In the genomic region with DNA sequence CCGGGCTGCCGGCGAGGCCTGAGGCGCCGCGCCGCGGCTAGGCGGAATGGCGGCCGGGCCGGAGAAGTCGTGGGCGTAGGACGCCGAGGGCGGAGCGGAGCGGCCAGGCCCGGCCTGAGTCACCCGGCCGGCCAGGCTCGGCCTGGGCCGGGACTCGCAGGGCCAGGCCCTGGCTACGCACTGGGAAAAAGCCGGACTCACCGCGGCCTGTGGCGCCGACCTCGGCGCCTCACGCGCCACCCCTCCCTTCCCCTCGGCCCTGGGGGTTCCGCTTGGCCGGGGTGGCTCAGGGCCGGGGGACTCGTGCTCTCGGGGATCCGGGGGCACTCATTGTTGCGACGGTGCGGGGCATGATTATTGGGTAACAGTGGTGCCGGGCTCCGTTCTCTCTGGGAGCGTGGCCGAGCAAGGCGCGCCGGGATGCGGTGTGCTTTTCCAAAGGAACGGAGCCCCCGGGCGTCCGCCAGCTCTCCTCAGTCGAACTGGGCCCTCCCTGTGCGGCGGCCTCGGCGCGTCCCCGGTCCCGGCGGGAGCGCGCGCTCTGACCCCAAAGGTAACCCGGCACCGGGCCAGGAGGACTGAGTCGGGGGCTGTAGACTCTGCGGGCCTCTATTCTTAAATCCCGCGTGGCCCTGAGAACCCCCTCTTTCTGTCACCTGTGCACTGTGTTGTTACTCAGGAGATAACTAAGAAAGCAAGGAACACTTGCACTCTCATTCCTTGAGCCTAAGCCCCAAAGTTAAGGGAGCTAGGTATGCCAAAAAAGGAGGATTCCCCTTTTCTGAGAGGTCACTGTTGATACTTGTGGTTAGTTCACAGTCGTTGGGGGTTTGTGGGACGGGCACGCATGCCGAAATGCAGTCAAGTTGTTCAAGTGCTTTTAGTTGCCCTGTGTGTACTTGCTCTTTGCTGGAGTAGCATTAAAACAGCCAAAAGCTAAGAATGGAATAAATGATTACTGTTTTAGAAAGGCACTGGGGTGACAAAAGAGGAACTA, we compare ENCODE assay signal across 8 mouse cellular contexts. TPM values are rescaled to one million over a fixed set of nuclear protein-coding genes. Genes with fewer than 3 reads are reported as not detected.
A peak's percentile ranks its signal among the peaks of the same experiment; 100 is the strongest.
DNase-seq lines count a peak whose midpoint lies in the region; ATAC-seq and TF ChIP-seq lines count a peak whose summit lies in the region.

No protein-coding gene starts in this region.

- ATAC-seq in embryonic facial prominence, embryonic 11.5 days (replicated peaks; ENCODE audit: insufficient number of reproducible peaks, low FRiP score, low TSS enrichment, low read depth) = peak; percentile 85
- peak; percentile 62 for ATAC-seq in limb, embryonic 15.5 days (ENCODE audit: insufficient number of reproducible peaks, low FRiP score, low TSS enrichment, low read depth)
- peak; percentile 75 for ATAC-seq in midbrain, postnatal 0 days (ENCODE audit: low FRiP score)

- no peaks in the 10 kb centered on the region for H3K36me3 ChIP-seq in embryonic facial prominence, embryonic 11.5 days (replicated peaks; ENCODE audit: control insufficient read depth, insufficient read depth, low read depth, low read length)
- peaks cover 15% of the 10 kb centered on the region for H3K36me3 ChIP-seq in heart, adult 2 months (ENCODE audit: control insufficient read depth, insufficient read depth, low read length)
- H3K36me3 ChIP-seq in kidney, adult 2 months (ENCODE audit: control insufficient read depth, insufficient read depth, low read length) = no peaks in the 10 kb centered on the region
- no peaks in the 10 kb centered on the region for H3K36me3 ChIP-seq in limb, embryonic 15.5 days
- H3K36me3 ChIP-seq in midbrain, postnatal 0 days (ENCODE audit: insufficient read depth, low read length) = no peaks in the 10 kb centered on the region

- H3K4me2 ChIP-seq in embryonic facial prominence, embryonic 11.5 days (ENCODE audit: low read depth, low read length) = peak overlapping the region; percentile 76
- peak overlapping the region; percentile 76 for H3K4me2 ChIP-seq in limb, embryonic 15.5 days
- H3K4me2 ChIP-seq in midbrain, postnatal 0 days (ENCODE audit: low read depth, low read length, poor library complexity, severe bottlenecking) = peak overlapping the region; percentile 86

- TF ChIP-seq CTCF in heart, adult 2 months (IDR thresholded peaks at IDR 0.05) = no peak
- TF ChIP-seq CTCF in kidney, adult 2 months (conservative IDR thresholded peaks at IDR 0.05; ENCODE audit: insufficient read depth, insufficient read length, low read depth, low read length) = no peak
- no peak for TF ChIP-seq CTCF in midbrain, postnatal 0 days (IDR thresholded peaks at IDR 0.05)

- peak overlapping the region; percentile 98 for H3K27ac ChIP-seq in embryonic facial prominence, embryonic 11.5 days (replicated peaks; ENCODE audit: low read depth, low read length)
- peak overlapping the region; percentile 93 for H3K27ac ChIP-seq in heart, adult 2 months
- peak overlapping the region; percentile 72 for H3K27ac ChIP-seq in kidney, adult 2 months (ENCODE audit: insufficient read depth, low read depth, low read length)
- H3K27ac ChIP-seq in limb, embryonic 15.5 days = peak overlapping the region; percentile 97
- peak overlapping the region; percentile 99 for H3K27ac ChIP-seq in midbrain, postnatal 0 days (ENCODE audit: low read depth, low read length)

- H3K79me2 ChIP-seq in heart, adult 2 months (replicated peaks; ENCODE audit: control insufficient read depth, insufficient read depth, low read length) = 0 out of 2 replicates have a peak, but pooled peaks cover 4% of the 10 kb centered on the region

- no peak for TF ChIP-seq EP300 in heart, adult 2 months (IDR thresholded peaks at IDR 0.05; ENCODE audit: insufficient read depth, low read depth, low read length)

- peak overlapping the region; percentile 99 for H3K4me3 ChIP-seq in embryonic facial prominence, embryonic 11.5 days (ENCODE audit: low read depth, low read length)
- peak overlapping the region; percentile 91 for H3K4me3 ChIP-seq in heart, adult 2 months
- H3K4me3 ChIP-seq in kidney, adult 2 months (ENCODE audit: insufficient read depth, low read depth, low read length) = peak overlapping the region; percentile 73
- peak overlapping the region; percentile 95 for H3K4me3 ChIP-seq in limb, embryonic 15.5 days
- peak overlapping the region; percentile 97 for H3K4me3 ChIP-seq in midbrain, postnatal 0 days (ENCODE audit: low read depth, low read length)

- no peaks in the 10 kb centered on the region for H3K4me1 ChIP-seq in embryonic facial prominence, embryonic 11.5 days (ENCODE audit: control insufficient read depth, insufficient read depth, low read length)
- peaks cover 7% of the 10 kb centered on the region for H3K4me1 ChIP-seq in heart, adult 2 months (ENCODE audit: control insufficient read depth, insufficient read depth, low read length)
- H3K4me1 ChIP-seq in kidney, adult 2 months (ENCODE audit: control insufficient read depth, insufficient read depth, low read length) = peaks cover 9% of the 10 kb centered on the region
- H3K4me1 ChIP-seq in limb, embryonic 15.5 days = peaks cover 11% of the 10 kb centered on the region; the same call in 1 of the 2 replicates
- peaks cover 6% of the 10 kb centered on the region for H3K4me1 ChIP-seq in midbrain, postnatal 0 days (ENCODE audit: insufficient read depth, low read length)

- H3K27me3 ChIP-seq in embryonic facial prominence, embryonic 11.5 days (ENCODE audit: control insufficient read depth, insufficient read depth, low read length) = no peaks in the 10 kb centered on the region
- H3K27me3 ChIP-seq in heart, adult 2 months (ENCODE audit: control insufficient read depth, insufficient read depth, low read length) = no peaks in the 10 kb centered on the region
- H3K27me3 ChIP-seq in kidney, adult 2 months (replicated peaks; ENCODE audit: control insufficient read depth, insufficient read depth, low read length) = no peaks in the 10 kb centered on the region
- H3K27me3 ChIP-seq in limb, embryonic 15.5 days = no peaks in the 10 kb centered on the region
- no peaks in the 10 kb centered on the region for H3K27me3 ChIP-seq in midbrain, postnatal 0 days (ENCODE audit: insufficient read depth, low read length)

- intact Hi-C loops in heart, adult 2 months (cut with DNase I) = loop anchor here (2.0 to 10.0 kb wide), 3 partner anchors 52 to 140 kb away; a partner anchor contains a TSS

- WGBS in embryonic facial prominence, embryonic 11.5 days = under 1% methylated on average over 69 of the region's 79 CpGs
- WGBS in heart, adult 2 months = under 1% methylated on average over 79 of the region's 79 CpGs
- under 1% methylated on average over 79 of the region's 79 CpGs for WGBS in kidney, adult 2 months
- under 1% methylated on average over 75 of the region's 79 CpGs for WGBS in limb, embryonic 15.5 days
- under 1% methylated on average over 63 of the region's 79 CpGs for WGBS in midbrain, postnatal 0 days

- H3K9me3 ChIP-seq in embryonic facial prominence, embryonic 11.5 days (replicated peaks; ENCODE audit: control insufficient read depth, low read length) = no peaks in the 10 kb centered on the region
- H3K9me3 ChIP-seq in limb, embryonic 15.5 days = no peaks in the 10 kb centered on the region
- H3K9me3 ChIP-seq in midbrain, postnatal 0 days (ENCODE audit: low read length) = no peaks in the 10 kb centered on the region

- DNase-seq in 3134 (ENCODE audit: extremely low read depth, insufficient read length, low spot score) = peak; percentile 73
- peak; percentile 87 for DNase-seq in adrenal gland, postnatal 14 days
- peak; percentile 77 for DNase-seq in embryonic facial prominence, embryonic 11.5 days (ENCODE audit: low spot score)
- DNase-seq in heart, adult 2 months = peak; percentile 79 to 86
- DNase-seq in kidney, adult 2 months = peak; percentile 66
- peak; percentile 54 for DNase-seq in midbrain, postnatal 0 days (ENCODE audit: low spot score)
- peak; percentile 44 to 64 for DNase-seq in spleen, postnatal 14 days (ENCODE audit: low spot score in 2 of 2)

- H3K9ac ChIP-seq in embryonic facial prominence, embryonic 11.5 days (replicated peaks; ENCODE audit: low read length) = peak overlapping the region; percentile 99
- H3K9ac ChIP-seq in heart, adult 2 months (ENCODE audit: low read depth, low read length) = peak overlapping the region; percentile 98
- peak overlapping the region; percentile 100 for H3K9ac ChIP-seq in limb, embryonic 15.5 days
- peak overlapping the region; percentile 100 for H3K9ac ChIP-seq in midbrain, postnatal 0 days (replicated peaks; ENCODE audit: low read length, poor library complexity, severe bottlenecking)

- TF ChIP-seq POLR2A in heart, adult 2 months (IDR thresholded peaks at IDR 0.05; ENCODE audit: insufficient read depth, low read depth, low read length) = no peak; the same call in 1 of the 2 replicates
- no peak for TF ChIP-seq POLR2A in kidney, adult 2 months (IDR thresholded peaks at IDR 0.05; ENCODE audit: low read depth, low read length)

RNA-seq across cellular contexts. Expression of a gene that starts 1.7 kb away (rescaled TPM):
- total RNA-seq in adrenal gland, postnatal 14 days (2021) = 96.4 and 97.4 TPM in 2 replicates
- polyA plus RNA-seq in embryonic facial prominence, embryonic 11.5 days (2014; fragmentation: Nextera tagmentation; extraction: Ambion mirVana) = 179 and 182 TPM in 2 replicates
- 10 to 100 TPM; 60.0 to 68.6 TPM for total RNA-seq in heart, adult 2 months (2021)
- polyA plus RNA-seq in heart, adult 2 months (2012; rRNA removed) = 22.7 and 41.3 TPM in 2 replicates
- 23.2 and 28.5 TPM in 2 replicates for polyA plus RNA-seq in kidney, adult 2 months (2012; rRNA removed)
- polyA plus RNA-seq in limb, embryonic 15.5 days (2015; fragmentation: Nextera tagmentation; extraction: Ambion mirVana) = 124 and 126 TPM in 2 replicates
- 110 and 136 TPM in 2 replicates for total RNA-seq in midbrain, postnatal 0 days (2014; rRNA removed)
- 110 and 121 TPM in 2 replicates for polyA plus RNA-seq in midbrain, postnatal 0 days (2015; fragmentation: Nextera tagmentation; extraction: Ambion mirVana)

Comparison
In these comparisons a context has a peak if more than half of its experiments do, and no peak if none do; other contexts are left out.
1. Peak in every context shown above with its lines: DNase-seq, ATAC-seq, H3K4me3 ChIP-seq and H3K27ac ChIP-seq.